Mouse (Mus musculus) adrenal gland, adult 18-20 months (tissue): ENCODE data around the gene Lmnb2. TPM values are rescaled to one million over a fixed set of nuclear protein-coding genes. Genes with fewer than 3 reads are reported as not detected.

Experiments used
- DNase-seq, 2 experiments: peaks; one replicate each; pipeline ENCODE4 v3.0.0; 2021 to 2022; ENCODE audit warnings: low spot score in 2 of 2
- total RNA-seq, 2 experiments: library from RNA; stranded (reverse); gene quantifications; 1 replicate in 1 of 2; 2 replicates in 1 of 2; pipeline ENCODE4 v1.2.3; 2021

The Lmnb2 gene
- total RNA-seq, 2 experiments from 2014 or later = 14.1 to 15.2 TPM

GRCm38 (mm10) chr10:80931153-80931671 lies 13.2 kb upstream of the Lmnb2 start:
- no peak for DNase-seq

- DNase-seq = peak in 1 of 2 experiments; percentile 58
These were observed 12.5 kb upstream of the Lmnb2 start for GRCm38 (mm10) chr10:80930361-80931152.

DNA sequence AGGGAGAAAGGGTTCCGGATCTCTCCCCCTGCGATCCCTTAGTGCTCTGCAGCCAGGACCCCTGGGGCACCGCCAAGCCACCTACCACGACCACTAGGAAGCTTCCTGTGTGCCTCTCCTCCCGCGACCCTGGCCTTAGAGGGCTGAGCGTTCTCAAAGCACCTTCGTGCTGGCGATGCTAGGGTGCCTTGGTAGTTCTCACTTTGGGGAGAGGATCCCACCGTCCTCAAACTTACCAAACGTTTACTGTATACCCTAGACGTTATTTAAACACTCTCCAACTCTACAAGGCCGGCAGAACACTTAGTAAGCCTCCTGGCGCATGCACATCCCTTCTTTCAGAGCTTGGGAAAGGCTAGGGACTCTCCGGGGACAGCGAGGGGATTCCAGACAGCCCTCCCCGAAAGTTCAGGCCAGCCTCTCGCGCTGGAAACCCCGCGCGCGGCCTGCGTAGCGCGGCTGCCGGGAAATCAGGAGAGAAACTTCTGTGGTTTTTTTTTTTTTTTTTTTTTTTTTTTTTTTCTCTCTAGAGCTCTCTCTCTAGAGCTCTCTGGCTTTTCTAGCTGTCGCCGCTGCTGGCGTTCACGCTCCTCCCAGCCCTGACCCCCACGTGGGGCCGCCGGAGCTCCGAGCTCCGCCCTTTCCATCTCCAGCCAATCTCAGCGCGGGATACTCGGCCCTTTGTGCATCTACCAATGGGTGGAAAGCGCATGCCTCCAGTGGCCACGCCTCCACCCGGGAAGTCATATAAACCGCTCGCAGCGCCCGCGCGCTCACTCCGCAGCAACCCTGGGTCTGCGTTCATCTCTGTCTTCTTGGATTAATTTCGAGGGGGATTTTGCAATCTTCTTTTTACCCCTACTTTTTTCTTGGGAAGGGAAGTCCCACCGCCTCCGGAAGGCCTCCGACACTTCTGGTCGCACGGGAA lies 11.5 kb upstream of the Lmnb2 start, which contains the start of gene Gadd45b:
Gene Gadd45b, plus strand, starts transcription at position 775 of the 928 bp plus-strand sequence.
- peak; percentile 96 to 97 for DNase-seq

- peak; percentile 88 to 92 for DNase-seq
These were observed 10.7 kb upstream of the Lmnb2 start for GRCm38 (mm10) chr10:80928586-80929298.

DNA sequence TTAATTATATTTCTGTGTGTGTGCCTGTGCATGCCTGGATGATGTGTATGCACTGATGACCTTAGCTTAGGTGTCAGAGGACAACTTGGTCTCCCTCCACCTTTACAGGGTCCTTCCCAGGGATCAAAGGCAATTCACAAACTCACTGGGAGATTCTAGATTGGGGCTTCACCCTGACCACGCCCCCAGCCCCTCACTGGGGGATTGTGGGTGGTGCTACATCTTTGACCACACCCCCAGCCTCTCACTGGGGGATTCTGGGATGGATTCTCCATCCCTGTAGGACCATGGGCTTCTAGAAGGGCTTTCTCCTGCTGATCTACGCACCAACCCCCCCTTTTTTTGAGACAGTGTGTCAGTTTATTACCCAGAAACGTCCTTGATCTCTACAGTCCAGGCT lies 7.4 kb upstream of the Lmnb2 start:
- DNase-seq = no peak

DNA sequence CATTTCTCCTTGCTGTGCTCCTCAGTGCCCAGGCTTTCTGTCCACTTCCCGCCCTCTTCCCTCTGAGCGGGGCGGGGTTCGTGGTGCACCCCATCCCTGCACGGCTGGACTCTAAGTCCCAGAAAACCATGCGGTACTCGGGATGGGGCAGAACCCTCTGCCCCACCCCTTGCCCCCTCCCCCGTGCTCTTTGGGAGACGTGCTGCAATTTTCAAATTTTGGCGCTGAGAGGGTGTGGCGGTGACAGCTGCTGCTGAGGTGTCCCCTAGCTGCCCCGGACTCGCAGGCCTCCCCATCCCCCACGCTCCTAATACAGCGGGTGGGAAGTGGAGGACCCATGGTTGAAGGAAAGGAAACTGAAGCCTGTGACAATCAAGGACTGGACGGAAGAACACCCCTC lies 3.9 kb upstream of the Lmnb2 start:
- DNase-seq = no peak

GRCm38 (mm10) chr10:80917336-80917778 lies 688 bp downstream of the Lmnb2 start:
- DNase-seq = no peak

DNA sequence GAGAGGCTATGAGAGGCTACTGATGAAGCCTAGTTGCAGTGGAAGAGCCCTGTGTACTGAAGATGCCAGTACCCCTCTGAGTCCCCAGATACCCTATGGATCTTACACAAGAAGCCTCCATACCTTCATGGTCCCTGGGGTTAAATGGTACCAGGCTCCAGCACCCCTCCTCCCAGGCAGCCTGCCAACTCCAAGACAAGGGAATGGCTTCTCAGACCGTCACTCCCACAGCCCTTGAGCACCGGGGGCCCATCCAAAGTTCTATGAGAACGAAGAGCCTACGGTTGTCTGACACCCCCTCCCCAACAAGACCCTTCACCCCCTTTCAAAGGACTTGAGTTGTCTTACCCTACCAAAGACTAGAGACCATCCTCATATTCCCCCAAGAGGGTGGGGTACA lies 2.3 kb downstream of the Lmnb2 start:
- no peak for DNase-seq

- DNase-seq = no peak
These were observed 2.8 kb downstream of the Lmnb2 start for GRCm38 (mm10) chr10:80915260-80915659.

- DNase-seq = no peak
These were observed 3.8 kb downstream of the Lmnb2 start for GRCm38 (mm10) chr10:80914253-80914656.

- DNase-seq = no peak
These were observed 4.6 kb downstream of the Lmnb2 start for GRCm38 (mm10) chr10:80913364-80914011.

- no peak for DNase-seq
These were observed 6.2 kb downstream of the Lmnb2 start for GRCm38 (mm10) chr10:80911891-80912290.

GRCm38 (mm10) chr10:80911354-80911753 lies 6.7 kb downstream of the Lmnb2 start:
- no peak for DNase-seq

GRCm38 (mm10) chr10:80909375-80910162 lies 8.5 kb downstream of the Lmnb2 start:
- no peak for DNase-seq

GRCm38 (mm10) chr10:80904709-80905108 lies 13.3 kb downstream of the Lmnb2 start:
- no peak for DNase-seq

- no peak for DNase-seq
These were observed 13.9 kb downstream of the Lmnb2 start for GRCm38 (mm10) chr10:80904004-80904693.

DNA sequence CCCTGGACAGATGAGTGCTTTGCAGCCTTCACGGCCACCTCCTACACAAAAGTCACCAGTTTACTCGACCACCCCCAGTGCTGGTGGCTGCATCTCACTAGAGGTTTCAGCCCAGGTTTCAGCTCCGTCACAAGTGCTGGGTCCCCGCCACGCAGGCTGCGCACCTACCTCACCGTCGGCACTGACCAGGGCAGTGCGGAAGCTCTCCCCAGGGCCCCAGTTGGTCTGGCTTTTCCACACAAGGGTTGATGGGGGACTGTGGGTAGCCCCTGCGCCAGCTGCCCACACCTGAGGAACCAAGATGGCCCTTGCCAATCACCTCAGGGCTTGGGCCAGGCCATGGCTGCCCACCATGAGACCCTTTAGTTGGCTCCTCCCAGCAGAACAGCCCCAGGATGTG lies 14.8 kb downstream of the Lmnb2 start:
- no peak for DNase-seq

- DNase-seq = no peak
These were observed 15.6 kb downstream of the Lmnb2 start for GRCm38 (mm10) chr10:80902273-80902940.
